7 mouse cellular contexts compared by ENCODE assay signal in the genomic region with DNA sequence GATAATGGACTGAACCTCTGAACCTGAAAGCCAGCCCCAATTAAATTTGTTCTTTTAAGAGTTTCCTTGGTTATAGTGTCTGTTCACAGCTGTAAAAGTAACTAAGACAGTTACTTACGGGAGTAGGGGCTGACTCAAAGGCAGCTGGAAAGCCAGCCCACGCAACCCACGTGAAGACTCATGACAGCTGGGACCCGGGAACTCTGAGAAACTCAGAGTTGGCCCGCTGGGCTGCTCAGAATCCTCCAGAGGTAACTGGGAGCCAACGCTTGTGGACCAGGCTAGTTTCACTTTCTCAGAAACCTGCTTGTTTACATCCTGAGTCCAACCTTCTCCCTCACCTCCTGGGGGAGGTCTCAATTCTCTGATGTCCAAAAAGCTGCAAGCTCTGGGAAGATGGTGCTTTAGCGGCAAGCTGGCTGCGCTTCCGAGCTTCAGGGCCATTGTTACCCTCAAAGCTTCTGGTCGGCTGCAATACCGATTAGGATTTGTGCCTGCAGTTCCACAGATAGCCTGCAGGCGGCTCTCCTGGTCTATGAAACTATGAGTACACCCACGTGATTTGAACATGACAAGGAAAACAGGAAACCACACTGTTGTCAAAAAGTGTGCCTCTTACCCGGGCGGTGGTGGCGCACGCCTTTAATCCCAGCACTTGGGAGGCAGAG. TPM values are rescaled to one million over a fixed set of nuclear protein-coding genes. Genes with fewer than 3 reads are reported as not detected.
DNase-seq lines count a peak whose midpoint lies in the region; ATAC-seq lines count a peak whose summit lies in the region.

No protein-coding gene starts in this region.

- no peaks in the 10 kb centered on the region for H3K4me1 ChIP-seq in embryonic facial prominence, embryonic 12.5 days
- peaks cover 9% of the 10 kb centered on the region for H3K4me1 ChIP-seq in limb, embryonic 10.5 days
- H3K4me1 ChIP-seq in midbrain, embryonic 12.5 days, result peaks cover 4% of the 10 kb centered on the region

- DNase-seq in adrenal gland, postnatal 14 days, result peak; percentile 95
- peak; percentile 100 for DNase-seq in heart, adult 11 months
- peak; percentile 96 for DNase-seq in kidney, adult 11 months
- DNase-seq in limb, embryonic 10.5 days (ENCODE audit: low spot score), result peak; percentile 85
- peak; percentile 95 for DNase-seq in skeletal muscle tissue, adult 2 months (ENCODE audit: low read depth, low spot score)

- no peak for ATAC-seq in embryonic facial prominence, embryonic 12.5 days (ENCODE audit: insufficient number of reproducible peaks, insufficient read depth, low FRiP score, low TSS enrichment)
- no peak for ATAC-seq in midbrain, embryonic 12.5 days (ENCODE audit: low FRiP score, low read depth)

- no peaks in the 10 kb centered on the region for H3K9me3 ChIP-seq in embryonic facial prominence, embryonic 12.5 days
- no peaks in the 10 kb centered on the region for H3K9me3 ChIP-seq in limb, embryonic 10.5 days (replicated peaks)
- no peaks in the 10 kb centered on the region for H3K9me3 ChIP-seq in midbrain, embryonic 12.5 days

- no peak overlapping the region for H3K9ac ChIP-seq in embryonic facial prominence, embryonic 12.5 days
- no peak overlapping the region; the same call in 1 of the 2 replicates for H3K9ac ChIP-seq in midbrain, embryonic 12.5 days (replicated peaks)

- no peak overlapping the region for H3K27ac ChIP-seq in embryonic facial prominence, embryonic 12.5 days
- H3K27ac ChIP-seq in limb, embryonic 10.5 days, result no peak overlapping the region
- no peak overlapping the region for H3K27ac ChIP-seq in midbrain, embryonic 12.5 days (replicated peaks)

- H3K36me3 ChIP-seq in embryonic facial prominence, embryonic 12.5 days, result peaks cover 13% of the 10 kb centered on the region
- H3K36me3 ChIP-seq in limb, embryonic 10.5 days, result peaks cover 16% of the 10 kb centered on the region
- peaks cover 17% of the 10 kb centered on the region for H3K36me3 ChIP-seq in midbrain, embryonic 12.5 days

- 0 out of 2 replicates have a peak overlapping the region, but pooled peaks have one; percentile 9 for H3K4me2 ChIP-seq in embryonic facial prominence, embryonic 12.5 days (replicated peaks)
- H3K4me2 ChIP-seq in midbrain, embryonic 12.5 days (replicated peaks), result peak overlapping the region; percentile 35

- peaks cover 24% of the 10 kb centered on the region for H3K27me3 ChIP-seq in embryonic facial prominence, embryonic 12.5 days
- peaks cover 32% of the 10 kb centered on the region for H3K27me3 ChIP-seq in limb, embryonic 10.5 days (ENCODE audit: low read depth, poor library complexity, severe bottlenecking)
- H3K27me3 ChIP-seq in midbrain, embryonic 12.5 days, result peaks cover 34% of the 10 kb centered on the region

- 16% methylated on average over 17 of the region's 17 CpGs for WGBS in embryonic facial prominence, embryonic 12.5 days
- 16% methylated on average over 17 of the region's 17 CpGs for WGBS in limb, embryonic 10.5 days
- 18% methylated on average over 17 of the region's 17 CpGs for WGBS in midbrain, embryonic 12.5 days

- H3K4me3 ChIP-seq in embryonic facial prominence, embryonic 12.5 days, result 0 out of 2 replicates have a peak overlapping the region, but pooled peaks have one; percentile 6
- H3K4me3 ChIP-seq in limb, embryonic 10.5 days, result peak overlapping the region; percentile 30; the same call in 1 of the 2 replicates
- peak overlapping the region; percentile 12; the same call in 1 of the 2 replicates for H3K4me3 ChIP-seq in midbrain, embryonic 12.5 days

RNA-seq across cellular contexts. Expression of a gene that starts 4.6 kb away (rescaled TPM):
- total RNA-seq in adrenal gland, postnatal 14 days (2021), result 93.3 and 154 TPM in 2 replicates
- 20.8 and 21.5 TPM in 2 replicates for polyA plus RNA-seq in embryonic facial prominence, embryonic 12.5 days (2016; fragmentation: Nextera tagmentation; extraction: Ambion mirVana)
- polyA plus RNA-seq in limb, embryonic 10.5 days (2016; fragmentation: Nextera tagmentation; extraction: Ambion mirVana), result 21.4 and 23.1 TPM in 2 replicates
- 45.5 and 47.8 TPM in 2 replicates for polyA plus RNA-seq in midbrain, embryonic 12.5 days (2016; fragmentation: Nextera tagmentation; extraction: Ambion mirVana)

RNA-seq across cellular contexts. Expression of a gene that starts 16.4 kb away (rescaled TPM):
- 200 and 232 TPM in 2 replicates for total RNA-seq in adrenal gland, postnatal 14 days (2021)
- polyA plus RNA-seq in embryonic facial prominence, embryonic 12.5 days (2016; fragmentation: Nextera tagmentation; extraction: Ambion mirVana), result 572 and 587 TPM in 2 replicates
- polyA plus RNA-seq in limb, embryonic 10.5 days (2016; fragmentation: Nextera tagmentation; extraction: Ambion mirVana), result 749 and 792 TPM in 2 replicates
- 565 and 579 TPM in 2 replicates for polyA plus RNA-seq in midbrain, embryonic 12.5 days (2016; fragmentation: Nextera tagmentation; extraction: Ambion mirVana)

RNA-seq across cellular contexts. Expression of a gene that starts 22.4 kb away (rescaled TPM):
- 15.3 and 17.7 TPM in 2 replicates for total RNA-seq in adrenal gland, postnatal 14 days (2021)
- 13.0 and 13.3 TPM in 2 replicates for polyA plus RNA-seq in embryonic facial prominence, embryonic 12.5 days (2016; fragmentation: Nextera tagmentation; extraction: Ambion mirVana)
- 10.7 and 12.1 TPM in 2 replicates for polyA plus RNA-seq in limb, embryonic 10.5 days (2016; fragmentation: Nextera tagmentation; extraction: Ambion mirVana)
- polyA plus RNA-seq in midbrain, embryonic 12.5 days (2016; fragmentation: Nextera tagmentation; extraction: Ambion mirVana), result 10.9 and 11.4 TPM in 2 replicates

RNA-seq across cellular contexts. Expression of a gene that starts 24.5 kb away (rescaled TPM):
- total RNA-seq in adrenal gland, postnatal 14 days (2021), result 7.0 and 8.2 TPM in 2 replicates
- polyA plus RNA-seq in embryonic facial prominence, embryonic 12.5 days (2016; fragmentation: Nextera tagmentation; extraction: Ambion mirVana), result 4.5 and 5.5 TPM in 2 replicates
- polyA plus RNA-seq in limb, embryonic 10.5 days (2016; fragmentation: Nextera tagmentation; extraction: Ambion mirVana), result 4.5 and 5.2 TPM in 2 replicates
- 18.8 and 19.6 TPM in 2 replicates for polyA plus RNA-seq in midbrain, embryonic 12.5 days (2016; fragmentation: Nextera tagmentation; extraction: Ambion mirVana)

RNA-seq across cellular contexts. Expression of a gene that starts 37.3 kb away (rescaled TPM):
- total RNA-seq in adrenal gland, postnatal 14 days (2021), result 0.67 TPM in 1 of 2 replicates, not detected in the other
- polyA plus RNA-seq in embryonic facial prominence, embryonic 12.5 days (2016; fragmentation: Nextera tagmentation; extraction: Ambion mirVana), result 1.0 TPM in 1 of 2 replicates, not detected in the other
- 0.30 and 0.33 TPM in 2 replicates for polyA plus RNA-seq in limb, embryonic 10.5 days (2016; fragmentation: Nextera tagmentation; extraction: Ambion mirVana)
- polyA plus RNA-seq in midbrain, embryonic 12.5 days (2016; fragmentation: Nextera tagmentation; extraction: Ambion mirVana), result 0.38 TPM in 1 of 2 replicates, not detected in the other
